Mouse (Mus musculus) cerebellum, adult 2 months (tissue): ENCODE measurements around the gene Rnf5.

Source experiments
- CTCF ChIP-seq: fragments of 200-500 bp; IDR thresholded peaks from 2 replicates; pipeline ENCODE4 v1.5.1; 2011; ENCODE audit warnings: low read depth, mild to moderate bottlenecking, control low read depth, low read length, moderate library complexity, borderline replicate concordance; ENCODE audit not compliant: insufficient read depth
- POLR2A ChIP-seq: fragments of 200-500 bp; IDR thresholded peaks from 2 replicates; pipeline ENCODE4 v1.6.1; 2011; ENCODE audit warnings: low read length, control low read depth, borderline replicate concordance; ENCODE audit not compliant: insufficient read depth

- no peak for TF ChIP-seq CTCF
- TF ChIP-seq POLR2A, result no peak
These were observed 45.8 kb upstream of the Rnf5 start for GRCm38 (mm10) chr17:34649106-34649864.
